Mouse (Mus musculus) kidney, embryonic 14.5 days (tissue): ENCODE measurements at regions not wholly inside any gene's neighbourhood (a gene's known extent, or its start where the extent isn't known, plus 50 kb on each side); places are given as distances from the start of the nearest gene placed in this dataset.

Experiments used
- ATAC-seq: fragments of 200-750 bp; cut with Nextera tagmentation; 2 replicates; pipeline ENCODE4 v1.8.0; 2017; ENCODE audit warnings: moderate number of reproducible peaks, mild to moderate bottlenecking, moderate TSS enrichment, moderate library complexity; ENCODE audit not compliant: low FRiP score, low TSS enrichment
- H3K27ac ChIP-seq: fragments of 300-500 bp; sonication (generic); 2 replicates; pipeline ENCODE4 v1.5.1; 2014; ENCODE audit warnings: low read depth, mild to moderate bottlenecking, low read length, moderate library complexity, mixed read lengths
- H3K27me3 ChIP-seq: fragments of 300-500 bp; sonication (generic); 2 replicates; pipeline ENCODE4 v1.6.1; 2014; ENCODE audit warnings: mild to moderate bottlenecking, low read length; ENCODE audit not compliant: control insufficient read depth, insufficient read depth
- H3K36me3 ChIP-seq: fragments of 300-500 bp; sonication (generic); 2 replicates; pipeline ENCODE4 v1.6.1; 2014; ENCODE audit warnings: low read length, mixed read lengths; ENCODE audit not compliant: control insufficient read depth, insufficient read depth
- H3K4me1 ChIP-seq: fragments of 300-500 bp; sonication (generic); 2 replicates; pipeline ENCODE4 v1.6.1; 2014; ENCODE audit warnings: low read length, mixed read lengths; ENCODE audit not compliant: control insufficient read depth, insufficient read depth
- H3K4me2 ChIP-seq: fragments of 300-500 bp; sonication (generic); replicated peaks from 2 replicates; pipeline ENCODE4 v1.6.1; 2014; ENCODE audit warnings: low read depth, mild to moderate bottlenecking, low read length
- H3K4me3 ChIP-seq: fragments of 300-500 bp; sonication (generic); 2 replicates; pipeline ENCODE4 v1.5.1; 2014; ENCODE audit warnings: mild to moderate bottlenecking, low read length
- H3K9ac ChIP-seq: fragments of 300-500 bp; sonication (generic); 2 replicates; pipeline ENCODE4 v1.6.1; 2014; ENCODE audit warnings: low read depth, mild to moderate bottlenecking, low read length, moderate library complexity
- H3K9me3 ChIP-seq: fragments of 300-500 bp; sonication (generic); 2 replicates; pipeline ENCODE4 v1.6.1; 2016; ENCODE audit warnings: low read length; ENCODE audit not compliant: control insufficient read depth
- whole genome bisulfite sequencing: fragments of 180-500 bp; shearing (Covaris S2); extraction: QIAGEN DNeasy Blood & Tissue Kit; methylation state at CpG from one replicate; pipeline ENCODE4 v1.1.7; 2014; 5-methylcytosine and 5-hydroxymethylcytosine counted together

DNA sequence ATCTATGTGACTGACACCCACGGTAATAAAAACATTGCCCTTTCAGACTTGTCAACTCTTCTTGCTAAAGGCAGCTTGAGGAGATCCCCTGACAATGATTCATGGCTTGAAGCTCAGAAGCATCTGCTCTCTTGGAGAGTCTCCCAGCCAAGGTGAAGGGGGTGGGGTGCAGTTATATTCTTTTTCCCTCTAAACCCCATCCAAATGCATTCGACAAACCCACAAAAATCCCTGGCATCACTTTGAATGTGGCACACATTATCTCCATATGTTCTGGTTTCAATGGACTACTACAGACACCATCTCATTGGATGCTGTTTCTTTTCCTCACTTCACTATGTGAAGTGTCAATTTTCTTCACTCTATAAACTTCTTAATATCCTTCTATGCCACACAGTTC lies 603.0 kb upstream of the Rag2 start:
- Histone ChIP-seq H3K27me3 (no peaks in the 10 kb centered on the region), H3K27ac (no peak overlapping the region), H3K9ac (no peak overlapping the region), H3K36me3 (no peaks in the 10 kb centered on the region), H3K4me2 (no peak overlapping the region), H3K4me3 (no peak overlapping the region), H3K9me3 (no peaks in the 10 kb centered on the region), H3K4me1 (no peaks in the 10 kb centered on the region)
- 74% methylated on average over 2 of the region's 2 CpGs for WGBS
- no peak for ATAC-seq

DNA sequence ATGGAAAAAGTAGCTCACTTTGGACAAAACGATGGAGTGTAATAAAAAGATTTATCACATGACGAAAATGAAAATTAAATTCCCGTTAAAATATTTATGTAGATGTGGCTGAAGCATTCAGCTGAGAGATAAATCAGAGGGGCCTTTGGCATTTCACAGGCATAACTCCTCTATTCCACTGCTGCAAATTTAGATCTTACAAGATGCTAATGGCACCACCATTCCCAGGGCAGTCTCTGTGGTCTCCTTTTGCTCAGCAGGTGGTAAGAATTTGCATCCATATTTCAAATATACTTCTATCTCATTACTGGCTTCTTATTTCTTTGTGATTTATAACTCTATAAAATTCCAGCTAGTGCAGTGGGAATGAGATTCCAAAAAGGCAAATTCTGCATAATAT lies 581.5 kb upstream of the Rag2 start:
- Histone ChIP-seq H3K4me1 (no peaks in the 10 kb centered on the region), H3K4me3 (no peak overlapping the region), H3K9ac (no peak overlapping the region), H3K27me3 (no peaks in the 10 kb centered on the region), H3K27ac (no peak overlapping the region), H3K36me3 (no peaks in the 10 kb centered on the region), H3K4me2 (no peak overlapping the region), H3K9me3 (no peaks in the 10 kb centered on the region)
- whole genome bisulfite sequencing: 72% methylated on average over 3 of the region's 3 CpGs
- ATAC-seq: no peak

DNA sequence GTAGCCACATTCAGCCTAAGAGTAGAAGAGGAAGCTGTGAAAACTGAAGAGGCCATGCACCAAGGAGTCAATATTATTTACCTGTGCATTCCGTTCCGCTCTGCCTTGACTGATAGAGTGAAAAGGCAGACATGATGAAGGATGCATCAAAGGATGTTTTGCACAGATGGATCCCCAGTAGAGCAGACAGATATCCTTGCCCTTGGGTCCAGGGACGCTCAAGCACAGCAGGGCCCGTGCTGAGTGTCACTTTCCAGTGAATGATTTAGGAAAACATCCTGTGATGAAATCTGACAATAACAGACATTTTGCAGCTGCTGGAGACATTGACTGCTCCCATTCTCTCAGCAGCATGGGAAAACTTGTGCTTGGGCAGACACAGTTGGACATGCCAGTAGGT lies 561.6 kb upstream of the Rag2 start:
- Histone ChIP-seq H3K27ac (no peak overlapping the region), H3K4me2 (no peak overlapping the region), H3K4me1 (no peaks in the 10 kb centered on the region), H3K4me3 (no peak overlapping the region), H3K36me3 (no peaks in the 10 kb centered on the region), H3K9ac (no peak overlapping the region), H3K9me3 (no peaks in the 10 kb centered on the region), H3K27me3 (no peaks in the 10 kb centered on the region)
- 41% methylated on average over 4 of the region's 4 CpGs for WGBS
- ATAC-seq: peak; percentile 84

DNA sequence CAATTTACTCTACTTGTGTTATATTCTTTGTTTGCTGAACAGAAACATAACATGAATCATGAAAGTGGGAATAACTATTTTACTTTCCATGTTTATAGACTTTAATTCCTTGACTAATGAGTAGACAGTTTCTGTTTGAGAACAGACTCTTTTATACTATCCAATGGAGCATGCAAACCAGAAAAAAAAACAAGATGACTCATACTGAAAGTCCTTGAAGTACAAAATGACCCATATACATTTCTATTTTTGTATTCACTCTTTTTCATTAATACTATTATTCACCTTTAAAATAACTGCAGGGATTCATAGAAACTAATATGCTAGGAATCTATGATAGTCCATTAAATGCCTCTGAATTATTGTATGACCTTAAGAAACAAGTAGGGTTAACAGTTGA lies 549.5 kb upstream of the Rag2 start:
- Histone ChIP-seq H3K27me3 (no peaks in the 10 kb centered on the region), H3K4me2 (no peak overlapping the region), H3K4me3 (no peak overlapping the region), H3K9me3 (no peaks in the 10 kb centered on the region), H3K36me3 (no peaks in the 10 kb centered on the region), H3K4me1 (no peaks in the 10 kb centered on the region), H3K9ac (no peak overlapping the region), H3K27ac (no peak overlapping the region)
- no peak for ATAC-seq

DNA sequence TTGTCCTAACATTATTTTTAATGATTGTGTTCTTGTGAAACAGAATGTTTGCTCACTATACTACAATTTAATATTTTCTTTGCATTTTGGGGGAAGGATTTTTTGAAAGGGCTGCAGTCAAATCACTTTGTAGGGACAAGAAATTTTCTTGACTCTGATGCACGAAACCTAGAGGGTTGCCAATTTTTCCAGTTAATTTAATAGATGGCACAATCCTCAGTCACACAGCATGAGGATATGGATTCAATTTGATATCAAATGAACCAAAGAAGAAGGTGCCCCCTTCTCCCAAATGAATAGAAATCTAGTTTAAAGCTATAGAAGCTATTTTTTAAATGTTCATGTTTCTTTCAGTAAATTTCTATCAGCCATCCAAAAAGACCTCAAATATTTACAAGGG lies 544.3 kb upstream of the Rag2 start:
- WGBS: 74% methylated on average over 1 of the region's 1 CpGs
- Histone ChIP-seq H3K4me3 (no peak overlapping the region), H3K9me3 (no peaks in the 10 kb centered on the region), H3K4me1 (no peaks in the 10 kb centered on the region), H3K27ac (no peak overlapping the region), H3K9ac (no peak overlapping the region), H3K36me3 (no peaks in the 10 kb centered on the region), H3K27me3 (no peaks in the 10 kb centered on the region), H3K4me2 (no peak overlapping the region)
- ATAC-seq: no peak

DNA sequence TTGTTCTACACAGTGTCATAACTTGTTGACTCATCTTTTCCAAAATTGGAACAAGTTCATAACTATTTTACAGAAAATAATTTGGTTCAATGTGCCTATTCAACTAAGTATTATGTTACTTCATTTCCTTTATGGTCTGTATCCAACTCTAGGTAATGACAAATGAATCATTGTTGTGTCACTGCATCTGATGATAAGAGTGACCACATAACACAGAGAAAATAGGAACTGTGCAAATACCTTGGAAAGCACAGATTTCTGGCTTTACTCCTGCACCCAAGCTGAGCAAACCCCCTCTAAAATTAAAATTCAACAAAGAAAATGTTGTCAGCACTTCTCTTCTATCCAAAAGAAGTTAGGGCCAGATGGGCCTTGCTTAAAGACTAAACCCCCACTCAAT lies 540.7 kb upstream of the Rag2 start:
- H3K4me1 ChIP-seq: no peaks in the 10 kb centered on the region
- no peaks in the 10 kb centered on the region for H3K9me3 ChIP-seq
- no peak overlapping the region for H3K9ac ChIP-seq
- H3K27ac ChIP-seq: no peak overlapping the region
- no peak overlapping the region for H3K4me2 ChIP-seq
- H3K27me3 ChIP-seq: no peaks in the 10 kb centered on the region
- no peaks in the 10 kb centered on the region for H3K36me3 ChIP-seq
- ATAC-seq: no peak
- H3K4me3 ChIP-seq: no peak overlapping the region

DNA sequence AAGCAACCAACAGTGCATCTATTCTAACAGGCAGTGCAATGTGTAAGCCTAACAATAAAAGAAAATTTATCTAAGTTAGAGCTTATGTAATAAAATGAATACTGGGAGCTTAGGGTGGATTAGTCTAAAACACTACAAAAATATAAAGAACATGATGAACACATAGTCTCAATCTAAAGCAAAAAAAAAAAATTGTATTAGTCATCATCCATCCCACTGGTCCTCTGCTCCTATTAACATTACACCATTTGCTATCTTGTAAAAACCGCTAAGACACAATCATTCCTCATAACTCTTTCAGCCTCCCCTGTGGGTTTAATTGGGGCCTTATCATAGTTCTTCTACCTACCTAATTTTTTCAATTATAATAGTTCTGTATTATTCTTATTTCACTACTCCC lies 539.9 kb upstream of the Rag2 start:
- no peaks in the 10 kb centered on the region for H3K4me1 ChIP-seq
- no peak overlapping the region for H3K27ac ChIP-seq
- H3K27me3 ChIP-seq: no peaks in the 10 kb centered on the region
- no peaks in the 10 kb centered on the region for H3K9me3 ChIP-seq
- H3K9ac ChIP-seq: no peak overlapping the region
- no peak overlapping the region for H3K4me3 ChIP-seq
- 75% methylated on average over 1 of the region's 1 CpGs for WGBS
- ATAC-seq: no peak
- H3K4me2 ChIP-seq: no peak overlapping the region
- H3K36me3 ChIP-seq: no peaks in the 10 kb centered on the region

DNA sequence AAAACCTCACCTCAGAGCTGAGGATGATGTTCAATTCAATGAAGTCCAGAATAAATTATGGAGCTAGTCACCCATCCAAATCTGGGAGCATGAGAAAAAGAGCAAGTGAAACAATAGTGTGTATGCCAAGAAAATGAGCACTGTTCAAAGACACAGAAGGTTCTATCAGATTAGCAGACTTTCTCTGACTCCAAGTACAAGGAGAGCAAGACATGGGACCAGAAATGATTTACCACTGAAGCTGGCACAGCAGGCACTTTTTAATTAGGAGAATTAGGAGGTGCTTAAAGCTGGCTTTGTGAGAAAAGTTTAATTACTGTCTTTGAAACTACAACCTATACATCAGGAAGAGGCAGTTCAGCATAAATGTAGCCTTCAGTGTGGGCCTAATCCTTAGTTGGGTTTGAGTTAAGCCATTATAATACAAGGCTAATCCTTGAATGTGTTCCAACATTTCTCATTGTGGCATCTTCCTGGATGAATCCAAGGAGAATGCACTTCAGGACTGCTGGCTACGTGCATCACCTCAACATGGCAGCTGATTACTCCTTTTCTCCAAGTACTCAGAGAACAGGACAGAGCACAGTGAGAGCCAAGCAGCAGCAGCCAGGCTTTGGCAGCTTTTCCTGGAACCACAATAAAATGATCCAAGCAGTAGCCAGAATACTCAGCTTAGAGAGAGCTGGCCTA lies 517.2 kb upstream of the Rag2 start:
- 79% methylated on average over 1 of the region's 1 CpGs for WGBS
- Histone ChIP-seq H3K4me1 (no peaks in the 10 kb centered on the region), H3K27me3 (no peaks in the 10 kb centered on the region), H3K36me3 (no peaks in the 10 kb centered on the region), H3K9me3 (no peaks in the 10 kb centered on the region), H3K4me3 (no peak overlapping the region), H3K9ac (no peak overlapping the region), H3K4me2 (no peak overlapping the region), H3K27ac (no peak overlapping the region)
- ATAC-seq: no peak

DNA sequence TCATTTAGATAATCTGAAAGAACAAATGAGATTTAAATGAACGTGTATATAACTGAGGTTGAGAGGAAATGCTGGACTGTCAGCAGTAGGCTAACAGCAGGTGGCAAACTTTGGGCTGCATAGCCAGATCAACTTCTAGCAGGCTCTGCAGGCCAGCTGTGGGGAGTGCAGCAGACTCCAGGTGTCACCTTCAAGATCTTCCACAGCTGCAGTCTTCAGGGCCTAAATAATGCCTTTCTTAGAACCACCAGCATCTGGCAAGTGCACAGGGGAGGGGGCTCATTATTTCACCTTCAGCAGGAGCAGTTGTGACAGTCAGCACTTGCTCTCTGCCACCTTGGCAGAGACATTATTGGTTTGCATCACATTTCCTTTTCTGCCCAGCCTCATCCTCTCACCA lies 487.7 kb upstream of the Rag2 start:
- Histone ChIP-seq H3K4me3 (no peak overlapping the region), H3K4me1 (no peaks in the 10 kb centered on the region), H3K27me3 (no peaks in the 10 kb centered on the region), H3K9ac (no peak overlapping the region), H3K9me3 (no peaks in the 10 kb centered on the region), H3K36me3 (no peaks in the 10 kb centered on the region), H3K4me2 (no peak overlapping the region), H3K27ac (no peak overlapping the region)
- ATAC-seq: no peak
- WGBS: 32% methylated on average over 1 of the region's 1 CpGs
